ENCODE assay signal across 8 mouse cellular contexts in genomic region chr1:79823951-79824633, GRCm38 (mm10). TPM values are rescaled to one million over a fixed set of nuclear protein-coding genes. Genes with fewer than 3 reads are reported as not detected.
DNase-seq lines count a peak whose midpoint lies in the region; ATAC-seq and TF ChIP-seq lines count a peak whose summit lies in the region.

No protein-coding gene starts in this region.

- ATAC-seq in forebrain, postnatal 0 days = peak; percentile 76
- ATAC-seq in forebrain, embryonic 13.5 days = no peak
- no peak for ATAC-seq in midbrain, embryonic 11.5 days (ENCODE audit: low FRiP score)

- 0 out of 2 replicates have a peak overlapping the region, but pooled peaks have one; percentile 35 for H3K27ac ChIP-seq in forebrain, postnatal 0 days (ENCODE audit: low read depth, low read length)
- no peak overlapping the region for H3K27ac ChIP-seq in forebrain, embryonic 13.5 days
- H3K27ac ChIP-seq in midbrain, embryonic 11.5 days (ENCODE audit: low read depth, low read length) = no peak overlapping the region

- no peak for TF ChIP-seq POLR2A in lung, adult 2 months (IDR thresholded peaks at IDR 0.05; ENCODE audit: borderline replicate concordance, extremely low read depth, low read depth, low read length)

- no peaks in the 10 kb centered on the region for H3K27me3 ChIP-seq in forebrain, postnatal 0 days (ENCODE audit: insufficient read depth, low read length)
- H3K27me3 ChIP-seq in forebrain, embryonic 13.5 days = no peaks in the 10 kb centered on the region
- no peaks in the 10 kb centered on the region for H3K27me3 ChIP-seq in midbrain, embryonic 11.5 days (ENCODE audit: control insufficient read depth, insufficient read depth, low read length)

- H3K9ac ChIP-seq in forebrain, postnatal 0 days = no peak overlapping the region
- H3K9ac ChIP-seq in forebrain, embryonic 13.5 days = no peak overlapping the region
- H3K9ac ChIP-seq in midbrain, embryonic 11.5 days (ENCODE audit: low read length) = no peak overlapping the region

- no peaks in the 10 kb centered on the region for H3K4me1 ChIP-seq in forebrain, postnatal 0 days (ENCODE audit: insufficient read depth)
- H3K4me1 ChIP-seq in forebrain, embryonic 13.5 days = peaks cover 7% of the 10 kb centered on the region; the same call in 1 of the 2 replicates
- peaks cover 3% of the 10 kb centered on the region; the same call in 1 of the 2 replicates for H3K4me1 ChIP-seq in lung, adult 2 months (ENCODE audit: control insufficient read depth, insufficient read depth, low read length)
- no peaks in the 10 kb centered on the region for H3K4me1 ChIP-seq in midbrain, embryonic 11.5 days (ENCODE audit: control insufficient read depth, insufficient read depth, low read length)

- peak; percentile 38 for DNase-seq in forebrain, postnatal 0 days
- peak; percentile 11 for DNase-seq in lung, adult 2 months
- no peak for DNase-seq in lung, postnatal 14 days
- DNase-seq in heart, postnatal 36 days = peak; percentile 6 to 18
- peak; percentile 5 for DNase-seq in retina, embryonic 14.5 days (ENCODE audit: low spot score)
- DNase-seq in ovary, adult 18-20 months (ENCODE audit: low spot score) = no peak
- DNase-seq in midbrain, embryonic 11.5 days (ENCODE audit: low spot score, missing footprints) = no peak

- no peaks in the 10 kb centered on the region for H3K36me3 ChIP-seq in forebrain, postnatal 0 days (ENCODE audit: insufficient read depth)
- H3K36me3 ChIP-seq in forebrain, embryonic 13.5 days (ENCODE audit: poor library complexity, severe bottlenecking) = no peaks in the 10 kb centered on the region
- H3K36me3 ChIP-seq in midbrain, embryonic 11.5 days (ENCODE audit: control insufficient read depth, insufficient read depth, low read length) = no peaks in the 10 kb centered on the region

- no peaks in the 10 kb centered on the region for H3K9me3 ChIP-seq in forebrain, postnatal 0 days (ENCODE audit: low read length)
- no peaks in the 10 kb centered on the region for H3K9me3 ChIP-seq in forebrain, embryonic 13.5 days (replicated peaks)
- H3K9me3 ChIP-seq in midbrain, embryonic 11.5 days (ENCODE audit: control insufficient read depth, low read length) = no peaks in the 10 kb centered on the region

- H3K4me3 ChIP-seq in forebrain, postnatal 0 days (ENCODE audit: low read depth, low read length) = no peak overlapping the region
- no peak overlapping the region for H3K4me3 ChIP-seq in forebrain, embryonic 13.5 days
- peak overlapping the region; percentile 21 for H3K4me3 ChIP-seq in lung, adult 2 months (replicated peaks; ENCODE audit: extremely low read depth, low read depth, low read length)
- H3K4me3 ChIP-seq in midbrain, embryonic 11.5 days (ENCODE audit: low read depth, low read length) = no peak overlapping the region

- WGBS in forebrain, postnatal 0 days = 58% methylated on average over 14 of the region's 14 CpGs
- WGBS in forebrain, embryonic 13.5 days = 74% methylated on average over 14 of the region's 14 CpGs
- WGBS in lung, adult 2 months = 33% methylated on average over 14 of the region's 14 CpGs
- WGBS in midbrain, embryonic 11.5 days = 81% methylated on average over 14 of the region's 14 CpGs

- intact Hi-C loops in heart, postnatal 36 days (cut with DNase I) = loop anchor here (5.0 kb wide), 1 partner anchor 103 kb away; no protein-coding TSS in a partner anchor

- H3K4me2 ChIP-seq in forebrain, postnatal 0 days (ENCODE audit: low read depth) = no peak overlapping the region
- H3K4me2 ChIP-seq in forebrain, embryonic 13.5 days = no peak overlapping the region
- no peak overlapping the region for H3K4me2 ChIP-seq in midbrain, embryonic 11.5 days

- no peak for TF ChIP-seq CTCF in forebrain, postnatal 0 days (IDR thresholded peaks at IDR 0.05; ENCODE audit: low read depth)
- TF ChIP-seq CTCF in lung, adult 2 months (IDR thresholded peaks at IDR 0.05; ENCODE audit: insufficient read depth, low read length) = no peak

RNA-seq across cellular contexts. Expression of gene Serpine2, which starts 36.9 kb away (rescaled TPM):
- 133 and 138 TPM in 2 replicates for total RNA-seq in forebrain, postnatal 0 days (2014; rRNA removed)
- 172 and 210 TPM in 2 replicates for polyA plus RNA-seq in forebrain, postnatal 0 days (2015; fragmentation: Nextera tagmentation; extraction: Ambion mirVana)
- 27.3 and 35.5 TPM in 2 replicates for polyA plus RNA-seq in forebrain, embryonic 13.5 days (2015; fragmentation: Nextera tagmentation; extraction: Ambion mirVana)
- 70.9 and 107 TPM in 2 replicates for polyA plus RNA-seq in lung, adult 2 months (2012; rRNA removed)
- total RNA-seq in heart, postnatal 36 days (2021) = 10 to 100 TPM; 18.7 to 27.2 TPM
- 63.8 and 70.3 TPM in 2 replicates for polyA plus RNA-seq in midbrain, embryonic 11.5 days (2014; fragmentation: Nextera tagmentation; extraction: Ambion mirVana)

RNA-seq across cellular contexts. Expression of gene Wdfy1, which starts 48.1 kb away (rescaled TPM):
- total RNA-seq in forebrain, postnatal 0 days (2014; rRNA removed) = 69.2 and 90.1 TPM in 2 replicates
- 47.0 and 72.8 TPM in 2 replicates for polyA plus RNA-seq in forebrain, postnatal 0 days (2015; fragmentation: Nextera tagmentation; extraction: Ambion mirVana)
- polyA plus RNA-seq in forebrain, embryonic 13.5 days (2015; fragmentation: Nextera tagmentation; extraction: Ambion mirVana) = 59.0 and 67.2 TPM in 2 replicates
- 42.4 and 58.7 TPM in 2 replicates for polyA plus RNA-seq in lung, adult 2 months (2012; rRNA removed)
- total RNA-seq in heart, postnatal 36 days (2021) = 10 to 100 TPM; 17.0 to 19.7 TPM
- polyA plus RNA-seq in midbrain, embryonic 11.5 days (2014; fragmentation: Nextera tagmentation; extraction: Ambion mirVana) = 47.1 and 49.1 TPM in 2 replicates

RNA-seq across cellular contexts. Expression of gene Mrpl44, which starts 48.3 kb away (rescaled TPM):
- 37.3 and 46.5 TPM in 2 replicates for total RNA-seq in forebrain, postnatal 0 days (2014; rRNA removed)
- polyA plus RNA-seq in forebrain, postnatal 0 days (2015; fragmentation: Nextera tagmentation; extraction: Ambion mirVana) = 33.3 and 34.8 TPM in 2 replicates
- 49.9 and 53.6 TPM in 2 replicates for polyA plus RNA-seq in forebrain, embryonic 13.5 days (2015; fragmentation: Nextera tagmentation; extraction: Ambion mirVana)
- polyA plus RNA-seq in lung, adult 2 months (2012; rRNA removed) = 6.2 and 9.4 TPM in 2 replicates
- total RNA-seq in heart, postnatal 36 days (2021) = 10 to 100 TPM; 66.7 to 74.2 TPM
- polyA plus RNA-seq in midbrain, embryonic 11.5 days (2014; fragmentation: Nextera tagmentation; extraction: Ambion mirVana) = 57.7 and 60.8 TPM in 2 replicates

Comparison
In these comparisons a context has a peak if more than half of its experiments do, and no peak if none do; other contexts are left out.
1. DNase-seq: peak in forebrain, postnatal 0 days (single experiment), lung, adult 2 months (single experiment), heart, postnatal 36 days (2 of 2) and retina, embryonic 14.5 days (single experiment); none in lung, postnatal 14 days (single experiment), ovary, adult 18-20 months (single experiment) and midbrain, embryonic 11.5 days (single experiment).